Mouse (Mus musculus) B cell, adult 67 days (primary cell): ENCODE data around the gene Cpne4. TPM values are rescaled to one million over a fixed set of nuclear protein-coding genes. Genes with fewer than 3 reads are reported as not detected.

Source experiments
- total RNA-seq, 2 experiments: library from RNA; stranded (reverse); gene quantifications; 4 replicates each; pipeline ENCODE4 v1.2.4; 2023

Gene Cpne4
- not detected for total RNA-seq

GRCm38 (mm10) chr9:104546986-104547385, at the start of gene Cpne4:
Cpne4 (plus strand) TSS chr9:104547286.

GRCm38 (mm10) chr9:105053147-105053557, 506.1 kb downstream of the Cpne4 start, which contains the start of gene Mrpl3:
Mrpl3 (plus strand) TSS chr9:105053239.

Other genes with a start within 250 kb of the Cpne4 start
- gene Acpp, start 209.5 kb upstream of the Cpne4 start, total RNA-seq = 1 to 10 TPM; 4.7 to 5.4 TPM